Mouse (Mus musculus): Measurements from ENCODE around the gene Ccdc106. TPM values are rescaled to one million over a fixed set of nuclear protein-coding genes. Genes with fewer than 3 reads are reported as not detected.

Ccdc106 gene
- polyA plus RNA-seq, 1 experiment, result 5.8 TPM

- no peak for DNase-seq (ENCODE audit: low read depth)
These were observed 60.5 kb downstream of the Ccdc106 start for GRCm38 (mm10) chr7:5080815-5081214.

GRCm38 (mm10) chr7:5081241-5081640 lies 60.9 kb downstream of the Ccdc106 start:
- DNase-seq (ENCODE audit: low read depth), result no peak

- DNase-seq (ENCODE audit: low read depth), result no peak
These were observed 61.6 kb downstream of the Ccdc106 start for GRCm38 (mm10) chr7:5081939-5082338.

- DNase-seq (ENCODE audit: low read depth), result no peak
These were observed 63.2 kb downstream of the Ccdc106 start for GRCm38 (mm10) chr7:5083325-5084105.

GRCm38 (mm10) chr7:5085512-5085911 lies 65.2 kb downstream of the Ccdc106 start:
- DNase-seq (ENCODE audit: low read depth), result no peak

- DNase-seq (ENCODE audit: low read depth), result no peak
These were observed 66.6 kb downstream of the Ccdc106 start for GRCm38 (mm10) chr7:5086921-5087440.

- no peak for DNase-seq (ENCODE audit: low read depth)
These were observed 67.5 kb downstream of the Ccdc106 start for GRCm38 (mm10) chr7:5087886-5088285.

GRCm38 (mm10) chr7:5089853-5090252 lies 69.5 kb downstream of the Ccdc106 start:
- no peak for DNase-seq (ENCODE audit: low read depth)

GRCm38 (mm10) chr7:5091008-5091728 lies 70.8 kb downstream of the Ccdc106 start:
- DNase-seq (ENCODE audit: low read depth), result no peak

- no peak for DNase-seq (ENCODE audit: low read depth)
These were observed 72.0 kb downstream of the Ccdc106 start for GRCm38 (mm10) chr7:5092381-5092780.

- DNase-seq (ENCODE audit: low read depth), result no peak
These were observed 72.6 kb downstream of the Ccdc106 start for GRCm38 (mm10) chr7:5092831-5093510.

- no peak for DNase-seq (ENCODE audit: low read depth)
These were observed 78.4 kb downstream of the Ccdc106 start for GRCm38 (mm10) chr7:5098769-5099168.

GRCm38 (mm10) chr7:5099796-5100195 lies 79.4 kb downstream of the Ccdc106 start:
- DNase-seq (ENCODE audit: low read depth), result no peak

GRCm38 (mm10) chr7:5101066-5101663 lies 80.8 kb downstream of the Ccdc106 start:
- DNase-seq (ENCODE audit: low read depth), result no peak

GRCm38 (mm10) chr7:5102564-5102963 lies 82.2 kb downstream of the Ccdc106 start:
- DNase-seq (ENCODE audit: low read depth), result no peak

GRCm38 (mm10) chr7:5108272-5108671 lies 87.9 kb downstream of the Ccdc106 start:
- DNase-seq (ENCODE audit: low read depth), result no peak

- DNase-seq (ENCODE audit: low read depth), result no peak
These were observed 88.9 kb downstream of the Ccdc106 start for GRCm38 (mm10) chr7:5109301-5109700.

Other genes with a start within 250 kb of the Ccdc106 start
- gene Fam71e2, start 249.3 kb upstream of the Ccdc106 start, polyA plus RNA-seq (2012; rRNA removed), result 0.26 and 0.80 TPM in 2 replicates
- 0.34 and 0.55 TPM in 2 replicates for gene Il11, start 237.7 kb upstream of the Ccdc106 start, polyA plus RNA-seq (2012; rRNA removed)
- 0.54 and 1.2 TPM in 2 replicates for gene Tmem190, start 237.6 kb upstream of the Ccdc106 start, polyA plus RNA-seq (2012; rRNA removed)
- gene Tmem238, start 230.9 kb upstream of the Ccdc106 start, polyA plus RNA-seq (2012; rRNA removed), result 26.4 and 45.7 TPM in 2 replicates
- gene Rpl28, start 227.7 kb upstream of the Ccdc106 start, polyA plus RNA-seq (2012; rRNA removed), result 262 and 263 TPM in 2 replicates
- 229 and 251 TPM in 2 replicates for gene Ube2s, start 208.0 kb upstream of the Ccdc106 start, polyA plus RNA-seq (2012; rRNA removed)
- gene Shisa7, start 175.9 kb upstream of the Ccdc106 start, polyA plus RNA-seq (2012; rRNA removed), result 1.2 and 2.3 TPM in 2 replicates
- gene Isoc2b, start 150.3 kb upstream of the Ccdc106 start, polyA plus RNA-seq (2012; rRNA removed), result 34.9 and 45.7 TPM in 2 replicates
- gene Isoc2a, start 143.4 kb upstream of the Ccdc106 start, polyA plus RNA-seq (2012; rRNA removed), result 26.4 and 35.4 TPM in 2 replicates
- 0.09 TPM in 1 of 2 replicates, not detected in the other for gene Gm36210, start 114.0 kb upstream of the Ccdc106 start, polyA plus RNA-seq (2012; rRNA removed)
- gene Zfp628, start 105.3 kb upstream of the Ccdc106 start, polyA plus RNA-seq (2012; rRNA removed), result 6.9 and 10.2 TPM in 2 replicates
- 3.6 TPM in 2 replicates for gene Nat14, start 98.5 kb upstream of the Ccdc106 start, polyA plus RNA-seq (2012; rRNA removed)
- gene Ssc5d, start 94.8 kb upstream of the Ccdc106 start, polyA plus RNA-seq (2012; rRNA removed), result 8.5 and 12.1 TPM in 2 replicates
- 0.89 and 1.9 TPM in 2 replicates for gene Sbk2, start 56.1 kb upstream of the Ccdc106 start, polyA plus RNA-seq (2012; rRNA removed)
- gene Sbk3, start 49.4 kb upstream of the Ccdc106 start, polyA plus RNA-seq (2012; rRNA removed), result 0.12 and 0.20 TPM in 2 replicates
- gene Zfp579, start 24.4 kb upstream of the Ccdc106 start, polyA plus RNA-seq (2012; rRNA removed), result 37.0 and 39.8 TPM in 2 replicates
- 24.1 and 28.6 TPM in 2 replicates for gene Zfp524, start 6.1 kb upstream of the Ccdc106 start, polyA plus RNA-seq (2012; rRNA removed)
- gene Fiz1, start 5.9 kb upstream of the Ccdc106 start, polyA plus RNA-seq (2012; rRNA removed), result 25.6 and 26.5 TPM in 2 replicates
- gene Gm44973, start 5.1 kb upstream of the Ccdc106 start, polyA plus RNA-seq (2012; rRNA removed), result 0.18 TPM in 1 of 2 replicates, not detected in the other
- gene Zfp865, start 177 bp upstream of the Ccdc106 start, polyA plus RNA-seq (2012; rRNA removed), result 26.7 and 29.1 TPM in 2 replicates
- not detected in 2 replicates for gene 4632433K11Rik, start 13.6 kb downstream of the Ccdc106 start, polyA plus RNA-seq (2012; rRNA removed)
- 5.5 and 6.4 TPM in 2 replicates for gene Zfp784, start 17.9 kb downstream of the Ccdc106 start, polyA plus RNA-seq (2012; rRNA removed)
- gene Zfp580, start 31.0 kb downstream of the Ccdc106 start, polyA plus RNA-seq (2012; rRNA removed), result 15.5 and 17.9 TPM in 2 replicates
- gene U2af2, start 41.6 kb downstream of the Ccdc106 start, polyA plus RNA-seq (2012; rRNA removed), result 163 and 192 TPM in 2 replicates
- gene Epn1, start 59.7 kb downstream of the Ccdc106 start, polyA plus RNA-seq (2012; rRNA removed), result 142 and 162 TPM in 2 replicates
- gene Rfpl4, start 96.4 kb downstream of the Ccdc106 start, polyA plus RNA-seq (2012; rRNA removed), result not detected in 2 replicates
- 1.3 and 1.5 TPM in 2 replicates for gene Rasl2-9, start 105.4 kb downstream of the Ccdc106 start, polyA plus RNA-seq (2012; rRNA removed)
- not detected in 2 replicates for gene Vmn1r55, start 129.1 kb downstream of the Ccdc106 start, polyA plus RNA-seq (2012; rRNA removed)
- not detected in 2 replicates for gene Vmn1r56, start 176.2 kb downstream of the Ccdc106 start, polyA plus RNA-seq (2012; rRNA removed)
- not detected in 2 replicates for gene Vmn1r57, start 197.9 kb downstream of the Ccdc106 start, polyA plus RNA-seq (2012; rRNA removed)

Measured in gonadal fat pad, adult 2 months (tissue).